Mouse (Mus musculus) thymus, adult 2 months (tissue): Measurements from ENCODE around the gene Pga5. TPM values are rescaled to one million over a fixed set of nuclear protein-coding genes. Genes with fewer than 3 reads are reported as not detected.

Experiments used
- DNase-seq: peaks from one replicate; pipeline ENCODE4 v3.0.0; 2021
- H3K27ac ChIP-seq: fragments of 200-500 bp; 2 replicates; pipeline ENCODE4 v1.5.1; 2012; ENCODE audit warnings: low read length, control low read depth; ENCODE audit not compliant: control insufficient read depth, insufficient read depth
- H3K27me3 ChIP-seq: fragments of 200-500 bp; 2 replicates; pipeline ENCODE4 v1.6.1; 2012; ENCODE audit warnings: mild to moderate bottlenecking, low read length, moderate library complexity, mixed read lengths; ENCODE audit not compliant: control insufficient read depth, insufficient read depth
- H3K36me3 ChIP-seq: fragments of 200-500 bp; 2 replicates; pipeline ENCODE4 v1.6.1; 2012; ENCODE audit warnings: mild to moderate bottlenecking, low read length, moderate library complexity; ENCODE audit not compliant: control insufficient read depth, insufficient read depth
- H3K4me1 ChIP-seq: fragments of 200-500 bp; replicated peaks from 2 replicates; pipeline ENCODE4 v1.6.1; 2012; ENCODE audit warnings: low read length; ENCODE audit not compliant: control insufficient read depth, insufficient read depth
- H3K4me3 ChIP-seq: fragments of 200-500 bp; 2 replicates; pipeline ENCODE4 v1.5.1; 2012; ENCODE audit warnings: mild to moderate bottlenecking, low read length, control low read depth, moderate library complexity; ENCODE audit not compliant: control insufficient read depth, insufficient read depth
- CTCF ChIP-seq: fragments of 200-500 bp; IDR thresholded peaks from 2 replicates; pipeline ENCODE4 v1.5.1; 2012; ENCODE audit warnings: mild to moderate bottlenecking, control low read depth, low read length, moderate library complexity, borderline replicate concordance; ENCODE audit not compliant: control insufficient read depth, poor library complexity, insufficient read depth; ENCODE audit errors: extremely low read depth
- POLR2A ChIP-seq: fragments of 200-500 bp; IDR thresholded peaks from 2 replicates; pipeline ENCODE4 v1.6.1; 2012; ENCODE audit warnings: mild to moderate bottlenecking, low read length, control low read depth, moderate library complexity; ENCODE audit not compliant: control insufficient read depth, poor library complexity, insufficient read depth; ENCODE audit errors: extremely low read depth
- WGBS: fragments of 180-500 bp; shearing (Covaris S2); methylation state at CpG from one replicate; pipeline ENCODE4 v1.1.7; 2018; 5-methylcytosine and 5-hydroxymethylcytosine counted together
- polyA plus RNA-seq: library from polyadenylated mRNA; depleted of rRNA; stranded (reverse); fragments of >200 nt; gene quantifications from 2 replicates; pipeline ENCODE4 v1.2.3, GENCODE M21; 2012; rRNA removed

Gene Pga5
- polyA plus RNA-seq, 1 experiment, result 0.59 TPM

DNA sequence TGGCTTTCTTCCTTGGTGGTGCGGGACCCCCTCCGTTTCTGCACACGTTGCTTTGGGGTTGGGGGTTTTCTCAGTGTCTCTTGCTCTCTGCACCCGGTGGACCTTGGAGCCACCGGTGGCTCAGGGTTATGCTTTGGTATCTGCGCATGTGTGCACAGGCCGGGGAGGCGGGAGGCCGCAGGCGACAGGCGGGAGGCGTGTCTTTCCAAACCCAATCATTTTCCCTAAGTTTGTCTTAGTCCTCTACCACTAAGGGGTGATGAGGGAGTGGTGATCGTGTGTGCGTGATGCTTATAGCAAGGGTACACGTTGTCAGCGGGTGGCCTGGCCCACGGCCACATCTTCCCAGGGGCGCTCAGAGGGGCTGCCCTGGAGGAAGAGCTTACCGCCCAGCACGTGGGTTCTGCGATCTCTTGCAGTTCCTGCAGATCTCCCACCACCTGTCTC is 43.0 kb downstream of the Pga5 start:
- peaks cover under 1% of the 10 kb centered on the region; the same call in 1 of the 2 replicates for H3K36me3 ChIP-seq
- peaks cover 29% of the 10 kb centered on the region for H3K4me1 ChIP-seq
- peak; percentile 23 for DNase-seq
- no peak overlapping the region for H3K27ac ChIP-seq
- TF ChIP-seq CTCF, result no peak
- no peak for TF ChIP-seq POLR2A
- no peaks in the 10 kb centered on the region for H3K27me3 ChIP-seq
- peak overlapping the region; percentile 57 for H3K4me3 ChIP-seq
- WGBS, result 8% methylated on average over 21 of the region's 21 CpGs

DNA sequence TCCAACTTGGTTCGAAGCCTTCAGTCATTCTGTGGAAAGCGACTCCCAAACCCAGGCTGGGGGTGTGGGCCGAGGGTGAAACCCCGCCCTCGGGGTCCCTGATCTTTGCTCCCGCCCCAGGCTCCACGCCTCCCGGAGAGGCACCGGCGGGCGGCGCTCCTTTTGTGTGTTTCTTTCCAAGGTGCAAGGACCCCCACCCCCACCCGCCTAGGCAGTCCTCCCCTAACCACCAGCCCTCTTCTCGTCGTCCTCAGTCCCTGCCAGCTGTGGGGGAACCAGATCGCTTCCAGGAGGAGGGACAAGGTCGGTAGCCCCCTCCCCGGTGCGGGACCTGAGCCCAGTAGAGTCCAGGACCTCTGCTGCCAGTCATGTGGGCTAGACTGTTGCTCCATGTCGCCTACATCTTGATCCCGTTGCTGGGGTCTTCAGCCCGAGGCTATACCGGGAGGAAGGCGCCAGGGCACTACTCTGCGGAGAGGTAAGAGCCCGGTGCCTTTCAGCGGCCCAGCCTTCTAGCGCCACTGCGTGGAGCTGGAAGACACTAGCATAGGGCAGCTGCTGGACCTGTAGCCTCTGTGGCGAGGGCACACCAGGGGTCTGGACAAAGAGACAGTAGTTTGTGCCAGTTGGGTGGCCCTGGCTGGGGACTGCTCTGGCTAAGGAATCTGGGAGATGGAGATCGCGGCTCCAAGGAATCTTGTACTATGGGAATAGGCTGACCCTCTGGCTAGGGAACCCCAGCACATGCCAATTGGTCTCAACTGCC is 43.6 kb downstream of the Pga5 start, which contains the start of gene Vwce:
Gene Vwce (plus strand): TSS at position 108 of the 766 bp plus-strand sequence.
- peaks cover 7% of the 10 kb centered on the region for H3K36me3 ChIP-seq
- H3K4me3 ChIP-seq, result peak within 1 kb of the TSS; percentile 57
- WGBS, result 6% methylated on average over 32 of the region's 32 CpGs
- no peak for TF ChIP-seq POLR2A
- no peak; the same call in 1 of the 2 replicates for TF ChIP-seq CTCF
- H3K27me3 ChIP-seq, result no peaks in the 10 kb centered on the region
- H3K27ac ChIP-seq, result no peak within 1 kb of the TSS
- H3K4me1 ChIP-seq, result peaks cover 29% of the 10 kb centered on the region
- DNase-seq, result peak; percentile 53

Other genes starting within 250 kb of the Pga5 start
- 0.42 and 0.59 TPM in 2 replicates for gene Lrrc10b, start 220.6 kb downstream of the Pga5 start, polyA plus RNA-seq
- gene Ppp1r32, start 195.1 kb downstream of the Pga5 start, polyA plus RNA-seq, result 2.0 and 2.1 TPM in 2 replicates
- 106 and 113 TPM in 2 replicates for gene Cpsf7, start 152.8 kb downstream of the Pga5 start, polyA plus RNA-seq
- gene Sdhaf2, start 151.9 kb downstream of the Pga5 start, polyA plus RNA-seq, result 42.1 and 42.2 TPM in 2 replicates
- 14.8 and 22.2 TPM in 2 replicates for gene Tmem216, start 121.8 kb downstream of the Pga5 start, polyA plus RNA-seq
- 87.9 and 93.7 TPM in 2 replicates for gene Cyb561a3, start 100.9 kb downstream of the Pga5 start, polyA plus RNA-seq
- gene Tmem138, start 100.7 kb downstream of the Pga5 start, polyA plus RNA-seq, result 18.7 and 20.6 TPM in 2 replicates
- 154 and 156 TPM in 2 replicates for gene Ddb1, start 72.7 kb downstream of the Pga5 start, polyA plus RNA-seq
- gene Tkfc, start 72.4 kb downstream of the Pga5 start, polyA plus RNA-seq, result 17.3 and 20.2 TPM in 2 replicates
- 3.1 and 4.7 TPM in 2 replicates for gene Vwce, start 43.9 kb downstream of the Pga5 start, polyA plus RNA-seq
- 38.2 and 40.4 TPM in 2 replicates for gene Vps37c, start 10.7 kb upstream of the Pga5 start, polyA plus RNA-seq
- gene Cd5, start 60.9 kb upstream of the Pga5 start, polyA plus RNA-seq, result 250 and 282 TPM in 2 replicates
- 317 and 321 TPM in 2 replicates for gene Cd6, start 152.0 kb upstream of the Pga5 start, polyA plus RNA-seq
- 26.1 and 29.7 TPM in 2 replicates for gene Slc15a3, start 161.7 kb upstream of the Pga5 start, polyA plus RNA-seq
- 10.4 and 11.0 TPM in 2 replicates for gene Tmem132a, start 191.9 kb upstream of the Pga5 start, polyA plus RNA-seq
- 64.9 and 71.8 TPM in 2 replicates for gene Tmem109, start 203.9 kb upstream of the Pga5 start, polyA plus RNA-seq
- 349 and 357 TPM in 2 replicates for gene Prpf19, start 217.2 kb upstream of the Pga5 start, polyA plus RNA-seq
- gene Zp1, start 242.6 kb upstream of the Pga5 start, polyA plus RNA-seq, result 0.23 and 0.33 TPM in 2 replicates